Mouse (Mus musculus) small intestine, adult 2 months (tissue): ENCODE results near the gene Pfn1.

Experiments used
- CTCF ChIP-seq: fragments of 200-500 bp; IDR thresholded peaks from 2 replicates; pipeline ENCODE4 v1.5.1; 2012; ENCODE audit warnings: low read depth, mild to moderate bottlenecking, control low read depth, inconsistent platforms, low read length, moderate library complexity, mixed read lengths; ENCODE audit not compliant: insufficient replicate concordance, insufficient read length; ENCODE audit errors: extremely low read depth
- POLR2A ChIP-seq: fragments of 200-500 bp; IDR thresholded peaks from 2 replicates; pipeline ENCODE4 v1.6.1; 2012; ENCODE audit warnings: low read depth, mild to moderate bottlenecking, control low read depth, inconsistent platforms, low read length, moderate library complexity

GRCm38 (mm10) chr11:70667271-70668150 is 13.1 kb upstream of the Pfn1 start:
- TF ChIP-seq POLR2A (no peak), CTCF (no peak)
